Mouse (Mus musculus) kidney, postnatal 25 days (tissue): ENCODE measurements around the gene Lurap1l.

Experiments
- DNase-seq, 2 experiments: peaks; one replicate each; pipeline ENCODE4 v3.0.0; 2021; ENCODE audit warnings: mixed read lengths in 2 of 2

The Lurap1l gene

DNA sequence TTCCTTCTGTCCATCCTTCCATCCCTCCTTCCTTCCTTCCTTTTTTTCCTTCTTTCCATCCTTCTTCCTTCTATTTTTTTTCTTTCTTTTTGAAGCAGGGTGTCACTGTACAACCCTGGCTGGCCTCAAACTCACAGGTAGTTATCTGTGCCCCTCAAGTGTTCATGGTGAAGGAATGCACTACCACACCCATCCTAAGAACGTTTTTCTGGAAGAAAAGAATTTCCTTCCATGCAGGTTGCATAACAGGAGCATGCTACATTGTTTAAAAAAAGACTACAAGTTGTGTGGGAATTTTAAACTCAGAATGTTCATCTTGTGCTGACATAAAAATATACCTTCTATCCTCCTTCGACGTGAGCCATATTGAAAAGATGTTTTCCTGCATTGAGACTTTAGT is 7.4 kb downstream of the Lurap1l start:
- no peak for DNase-seq

DNA sequence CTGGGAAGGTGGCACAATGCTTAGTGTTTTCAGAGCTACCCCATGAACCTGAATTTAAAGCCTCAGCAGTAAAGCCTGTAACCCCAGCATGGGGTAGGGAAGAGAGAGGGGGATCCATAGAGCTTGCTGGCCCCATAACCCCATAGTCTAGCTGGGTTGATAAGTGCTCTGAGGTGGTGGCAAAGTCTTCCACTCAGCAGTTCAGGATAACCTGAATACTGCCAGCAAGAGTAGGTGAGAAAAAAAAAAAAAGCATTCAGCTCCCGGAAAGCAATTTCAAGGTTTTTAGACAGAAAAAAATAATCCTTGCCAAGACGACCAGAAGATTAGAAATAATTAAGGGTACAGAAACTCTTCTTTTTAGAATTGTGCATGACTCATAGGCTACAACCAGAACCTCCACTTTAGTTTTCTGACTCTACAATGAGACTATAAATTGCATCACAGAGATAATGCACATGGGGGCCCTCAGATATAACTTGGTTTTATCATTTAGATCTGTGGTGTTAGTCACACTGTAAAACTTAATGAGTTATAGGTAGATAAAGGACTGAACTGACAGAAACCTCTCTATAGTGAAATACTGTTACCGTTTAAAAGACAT is 8.2 kb downstream of the Lurap1l start:
- no peak for DNase-seq

DNA sequence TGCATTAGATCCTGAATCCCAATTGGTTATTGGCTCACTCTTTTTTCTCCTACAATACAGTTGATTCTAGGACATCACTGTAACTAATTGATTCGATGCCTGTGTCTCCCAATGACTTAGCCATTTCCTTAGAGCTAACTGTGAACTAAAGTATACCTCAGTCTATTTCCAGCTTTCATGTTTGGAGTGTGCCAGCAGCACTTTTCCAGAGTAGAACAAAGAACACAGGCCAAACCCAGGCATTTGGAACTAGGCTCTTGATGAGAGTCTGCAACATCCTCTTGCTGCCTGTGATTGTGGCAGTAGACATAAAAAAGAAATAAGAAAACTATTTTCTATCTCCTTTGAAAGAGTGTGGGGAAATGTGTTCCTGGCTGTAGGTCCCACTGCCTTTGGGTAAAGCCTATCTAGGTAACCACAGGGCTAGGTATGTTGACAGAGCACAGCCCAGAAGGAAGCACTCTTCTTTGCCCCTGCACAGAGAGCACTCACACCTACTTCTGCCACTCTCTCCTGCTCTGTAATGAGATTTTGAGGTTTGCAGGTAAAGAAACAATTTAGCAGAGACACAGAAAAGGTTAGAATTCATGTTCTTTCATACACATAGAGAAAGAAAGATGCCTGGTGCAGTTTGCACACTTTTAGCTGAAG is 8.9 kb downstream of the Lurap1l start:
- DNase-seq: no peak

DNA sequence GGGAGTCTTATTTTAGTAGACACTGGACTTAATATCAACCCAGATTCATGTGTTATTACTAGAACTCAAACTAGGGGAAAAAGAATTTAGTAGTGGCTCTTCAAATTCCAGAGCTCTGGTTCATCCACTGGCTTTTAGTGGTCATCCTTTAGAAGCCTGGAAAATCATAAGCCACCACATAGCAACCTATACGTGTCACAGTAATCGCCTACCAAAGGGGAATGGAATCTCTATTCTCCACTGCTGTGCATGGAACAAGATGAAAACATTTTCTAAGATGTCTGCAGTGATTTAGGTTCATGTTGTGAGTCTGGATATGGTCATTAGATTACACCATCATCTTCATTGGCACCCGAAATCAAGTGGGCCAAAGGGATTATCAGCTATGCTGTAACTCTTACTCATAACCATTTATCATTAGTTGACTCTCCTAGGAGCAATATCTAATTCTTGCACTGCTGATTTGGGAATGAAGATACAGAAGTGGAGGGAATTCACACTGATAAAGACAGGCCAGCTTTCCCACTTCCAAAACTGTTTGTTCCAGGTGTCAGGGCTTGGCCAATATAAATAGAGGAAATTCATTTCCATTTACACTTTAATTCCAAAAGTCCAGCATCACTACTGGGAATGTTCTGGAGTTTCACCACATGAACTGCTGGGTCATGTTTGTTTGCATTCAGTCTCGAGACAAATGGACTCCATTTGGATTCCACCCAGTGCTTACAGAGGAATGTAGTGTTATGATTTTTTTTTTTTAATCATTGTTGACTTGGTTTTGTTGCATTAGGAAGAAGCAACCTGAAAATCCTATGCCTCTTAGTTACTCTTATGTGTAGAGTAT is 11.4 kb downstream of the Lurap1l start:
- no peak for DNase-seq

DNA sequence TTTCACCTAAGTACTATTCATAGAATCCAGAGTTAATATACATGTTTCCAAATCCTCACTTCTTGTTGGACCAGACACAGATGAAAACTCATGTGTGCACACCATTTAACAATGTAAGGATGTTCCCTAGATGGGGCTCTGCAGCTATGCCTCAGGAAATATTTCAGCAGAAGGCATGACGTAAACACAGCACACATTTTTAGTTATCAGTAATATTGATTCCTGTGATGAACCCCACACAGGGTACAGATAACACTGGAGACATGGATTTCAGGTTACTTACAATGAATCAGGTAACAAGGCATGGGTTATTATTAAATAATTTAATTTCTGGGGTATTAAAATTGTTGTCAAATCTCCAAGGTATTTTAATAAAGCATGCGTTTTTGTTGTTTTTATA is 12.2 kb downstream of the Lurap1l start:
- no peak for DNase-seq

DNA sequence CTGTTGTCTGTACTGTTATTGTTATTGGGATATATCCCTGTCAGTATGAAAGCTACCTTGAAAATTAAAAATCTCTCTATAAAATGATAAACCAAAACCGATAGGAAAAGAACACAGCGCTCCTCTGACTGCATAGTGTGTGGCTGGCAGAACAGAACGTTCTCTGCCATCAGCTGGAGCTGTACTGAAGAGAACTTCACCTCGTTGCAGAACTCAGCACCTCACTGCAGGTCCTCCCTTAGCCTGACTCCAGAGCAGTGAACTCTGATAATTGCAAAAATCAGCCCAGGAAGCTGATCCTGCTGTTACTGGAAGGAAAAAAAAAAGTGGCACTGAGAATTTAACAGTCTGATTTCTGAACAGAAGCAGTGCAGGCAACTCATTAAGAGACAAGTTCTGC is 14.4 kb downstream of the Lurap1l start:
- DNase-seq: no peak

DNA sequence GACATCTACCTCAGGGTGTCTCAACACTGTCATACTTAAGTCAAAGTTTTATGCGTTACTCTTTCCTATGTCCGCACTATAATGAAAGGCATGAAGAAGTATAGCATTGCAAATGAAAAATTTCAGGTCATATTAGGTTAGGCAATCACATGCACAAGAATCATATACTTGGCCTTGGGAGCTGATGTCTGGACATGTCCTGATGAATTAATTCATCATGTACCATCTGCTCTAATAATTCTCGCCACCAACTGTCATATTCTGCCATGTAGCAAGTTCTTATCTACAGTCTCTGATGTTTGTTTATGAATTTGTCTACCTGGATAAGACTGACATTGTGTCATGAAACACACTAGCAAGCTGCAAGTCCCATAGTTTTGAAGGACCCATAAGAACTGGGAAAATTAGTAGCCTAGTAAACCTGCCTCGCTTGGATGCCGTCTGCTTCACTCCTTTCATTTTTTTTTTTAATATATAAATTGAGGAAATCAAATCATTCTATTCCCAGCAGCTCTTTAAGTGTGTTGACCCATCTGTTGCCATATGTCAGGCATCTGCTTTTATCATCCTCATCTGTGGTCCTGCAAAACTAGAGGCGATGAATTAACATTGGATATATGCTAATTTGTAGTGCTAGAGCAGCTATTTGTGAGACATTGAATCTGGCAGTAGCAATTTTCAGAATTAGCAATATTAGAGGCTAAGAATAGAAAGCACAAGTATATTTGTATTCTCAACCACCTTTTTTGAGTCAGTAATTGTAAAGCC is 15.5 kb downstream of the Lurap1l start:
- DNase-seq: no peak

DNA sequence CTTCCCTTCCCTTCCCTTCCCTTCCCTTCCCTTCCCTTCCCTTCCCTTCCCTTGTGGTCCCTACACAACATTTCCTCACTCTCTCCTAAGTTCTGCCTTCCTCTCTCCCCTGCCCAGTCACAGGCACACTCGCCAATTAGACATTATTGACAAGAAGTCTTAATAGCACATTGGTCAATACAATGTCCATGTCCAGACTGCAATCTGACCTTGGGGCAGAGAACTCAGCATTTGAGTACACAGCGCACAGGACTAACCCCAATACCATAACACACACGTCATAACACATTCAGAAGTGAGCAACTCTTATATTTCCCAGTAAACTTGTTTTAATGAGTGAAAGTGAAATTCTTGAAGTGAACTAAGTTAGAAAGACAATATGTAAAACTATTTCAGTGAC is 24.3 kb downstream of the Lurap1l start:
- no peak for DNase-seq

DNA sequence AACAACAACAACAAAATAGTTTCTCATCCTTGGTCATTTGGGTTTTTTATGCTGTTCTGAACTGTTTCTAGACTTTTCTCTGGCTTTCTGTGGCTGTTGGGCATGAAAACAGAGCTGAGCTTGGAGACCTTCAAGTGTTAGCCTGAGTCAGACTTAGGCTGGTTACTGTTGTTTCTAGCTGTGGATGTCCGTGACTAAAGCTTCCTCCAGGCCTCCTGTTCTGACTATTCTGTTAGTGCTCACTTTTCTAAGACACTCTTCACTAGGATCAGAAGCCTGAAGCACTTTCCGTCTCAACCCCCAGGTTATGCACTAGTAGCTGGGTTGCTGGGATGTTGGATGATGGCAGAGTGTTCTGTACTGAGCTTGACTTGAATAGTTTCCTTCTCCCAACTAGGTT is 28.7 kb downstream of the Lurap1l start:
- DNase-seq: no peak

DNA sequence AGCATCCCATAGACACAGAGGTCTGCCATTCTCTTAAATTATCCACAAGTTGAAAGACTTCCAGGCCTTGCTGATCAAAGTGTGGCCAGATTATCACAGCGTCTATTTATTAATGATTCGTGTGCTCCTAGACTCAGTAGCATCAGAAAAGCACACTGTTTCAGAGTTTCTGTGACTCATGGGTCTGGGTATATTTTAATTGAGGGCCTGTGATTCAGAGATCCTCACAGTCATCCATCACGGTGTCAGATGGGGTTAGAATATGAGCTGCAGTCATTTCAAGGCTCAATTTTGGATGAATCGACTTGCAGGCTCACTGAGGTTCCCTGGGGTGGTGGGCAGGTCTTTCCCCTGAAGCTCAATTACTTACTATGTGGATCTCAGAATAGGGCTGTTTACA is 30.5 kb downstream of the Lurap1l start:
- DNase-seq: no peak

DNA sequence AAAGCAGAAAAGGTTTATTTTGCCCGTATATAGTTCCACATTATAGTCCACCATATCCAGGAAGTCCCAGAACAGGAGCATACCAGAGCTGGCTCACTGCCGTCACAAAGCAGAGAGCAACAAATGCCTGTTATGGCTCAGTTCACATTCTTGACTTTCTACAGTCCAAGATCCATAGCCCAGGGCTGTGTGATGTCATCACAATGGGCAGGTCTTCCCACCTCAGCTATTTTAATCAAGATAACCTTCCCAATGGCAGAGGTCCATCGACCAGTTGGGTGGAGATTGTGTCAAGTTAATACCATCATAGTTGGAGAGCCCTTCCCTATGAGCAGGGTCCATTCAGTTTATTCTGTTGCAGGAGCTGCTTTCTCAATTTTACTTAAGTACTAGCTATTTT is 31.5 kb downstream of the Lurap1l start:
- DNase-seq: no peak

DNA sequence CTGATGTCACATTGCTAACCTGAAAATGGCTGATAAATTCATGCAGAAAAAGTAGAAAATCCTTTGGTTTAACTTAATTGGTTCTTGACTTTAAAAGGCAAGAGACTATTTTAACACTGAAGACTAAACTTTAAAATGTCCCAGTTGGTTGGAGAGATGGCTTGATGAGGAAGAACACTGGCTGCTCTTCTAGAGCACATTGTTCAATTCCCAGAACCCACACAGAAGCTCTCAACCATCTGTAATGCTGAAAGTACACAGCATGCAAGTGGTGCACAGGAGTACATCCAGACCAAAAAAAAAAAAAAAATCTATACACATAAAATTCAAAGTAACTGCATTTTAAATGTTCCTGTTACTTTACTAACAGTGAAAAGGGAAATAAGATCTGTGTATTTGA is 34.2 kb downstream of the Lurap1l start:
- DNase-seq: no peak

DNA sequence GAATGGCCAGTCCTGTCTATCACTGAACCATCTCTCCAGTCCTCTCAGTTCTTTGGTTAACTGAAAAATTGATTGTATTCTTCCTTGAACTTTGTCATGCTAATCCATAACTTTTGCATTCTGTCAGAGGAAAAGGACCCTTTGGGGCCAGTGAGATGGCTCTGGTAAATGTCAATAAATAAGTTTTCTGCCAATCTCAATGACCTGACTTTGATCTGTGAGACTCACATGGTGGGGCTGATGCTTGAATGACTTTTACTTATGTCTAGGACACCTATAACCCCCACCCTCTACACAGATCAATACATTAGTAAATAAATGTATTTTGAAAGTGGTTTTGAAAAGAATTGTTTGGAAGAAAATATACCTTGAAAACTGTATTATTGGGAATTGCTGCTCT is 38.7 kb downstream of the Lurap1l start:
- DNase-seq: no peak

DNA sequence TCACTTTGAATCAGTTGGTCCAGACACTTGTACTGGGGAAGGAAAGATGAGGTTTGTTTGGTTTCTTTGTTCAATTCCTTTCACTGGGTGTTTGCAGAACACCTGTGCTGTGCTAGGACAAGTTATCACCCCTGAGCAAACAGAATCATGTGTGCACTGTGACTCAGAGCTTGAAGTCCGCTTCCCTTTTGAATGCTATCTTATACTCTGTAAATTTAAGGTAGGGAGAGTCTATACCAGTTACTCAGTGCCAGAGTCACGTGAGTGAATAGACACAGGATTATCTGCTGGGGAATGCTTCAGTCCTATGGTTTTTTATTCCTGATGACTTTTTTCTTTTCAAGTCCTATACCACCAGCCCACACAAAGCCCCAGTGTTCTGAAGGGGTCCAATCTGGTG is 39.3 kb downstream of the Lurap1l start:
- no peak for DNase-seq

DNA sequence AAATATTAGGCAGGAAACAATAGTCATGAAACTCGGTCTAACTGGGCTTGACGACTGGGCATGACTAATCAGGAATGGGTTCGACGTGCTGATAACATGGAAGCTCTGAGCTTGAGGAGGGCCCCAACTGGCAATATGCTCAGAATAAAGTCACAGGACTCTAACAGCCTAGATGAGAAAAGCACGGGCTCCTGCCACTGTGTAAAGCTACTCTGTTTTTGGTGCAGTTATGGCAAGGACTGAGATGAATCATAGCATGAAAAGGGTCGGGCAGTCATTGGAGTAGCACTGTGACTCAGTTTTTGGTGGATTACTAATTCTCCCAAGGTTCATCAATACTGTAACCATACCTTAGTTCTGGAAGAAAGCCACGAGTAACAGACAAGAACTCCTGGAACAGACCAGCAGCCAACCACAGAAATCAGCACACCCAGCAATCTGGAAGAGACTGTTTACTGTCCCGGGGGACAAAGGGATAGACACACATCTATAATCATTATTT is 39.9 kb downstream of the Lurap1l start:
- no peak for DNase-seq

DNA sequence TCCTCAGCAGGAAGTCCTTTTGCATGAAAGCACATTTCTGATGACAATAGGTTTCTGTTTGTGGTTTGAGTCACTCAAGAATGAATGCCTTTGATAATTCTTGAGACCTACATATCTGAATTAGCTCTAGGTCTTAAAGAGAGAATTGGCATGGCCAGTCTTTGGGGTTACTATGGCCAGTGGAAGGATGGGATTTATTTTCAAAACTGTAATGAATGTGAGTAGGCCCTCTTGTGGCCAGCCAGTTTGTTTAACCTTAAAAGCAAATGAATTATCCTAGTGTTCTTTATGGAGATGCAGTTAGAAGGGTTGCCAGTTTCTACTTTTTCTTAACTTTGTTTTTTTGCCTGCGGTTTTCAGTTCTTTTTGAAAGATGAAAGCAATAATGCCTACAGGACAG is 42.2 kb downstream of the Lurap1l start:
- no peak for DNase-seq

DNA sequence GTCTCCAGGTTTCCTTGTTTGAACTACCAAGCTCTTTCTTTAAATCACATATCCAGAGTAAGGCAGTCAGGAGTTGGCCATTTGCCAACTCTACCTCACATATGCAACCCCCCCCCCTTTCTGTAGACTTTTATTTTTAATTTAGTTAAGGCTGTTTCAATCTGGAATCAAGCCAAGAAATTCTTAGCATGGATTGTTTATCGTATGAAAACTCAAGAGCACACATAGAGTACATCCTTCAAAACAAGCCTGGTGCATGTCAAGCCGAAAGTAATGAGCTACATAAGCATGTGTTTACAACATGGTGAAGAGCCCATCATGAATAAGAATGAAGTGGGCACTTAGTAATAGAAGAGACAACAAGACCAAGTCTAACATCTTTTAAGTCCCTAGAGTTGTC is 45.5 kb downstream of the Lurap1l start:
- no peak for DNase-seq

DNA sequence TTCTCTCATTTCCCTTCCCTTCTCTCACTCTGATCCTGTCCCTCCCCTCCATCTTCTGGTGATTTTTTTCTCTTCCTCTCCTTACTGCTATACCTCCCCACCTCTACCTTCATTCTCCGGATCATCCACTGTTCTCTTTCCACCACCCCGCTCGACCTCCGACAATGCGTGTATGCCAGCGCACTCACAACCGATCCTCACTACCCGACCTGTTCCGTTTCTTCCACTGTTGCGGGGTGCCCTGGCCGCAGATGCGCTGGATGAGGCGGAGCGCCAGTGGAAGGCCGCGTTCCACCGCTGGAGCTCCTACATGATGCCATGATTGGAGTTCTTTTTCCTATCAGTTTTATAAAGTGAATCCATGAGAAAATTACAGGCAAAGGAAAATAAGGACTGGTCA is 57.1 kb downstream of the Lurap1l start:
- DNase-seq: no peak

DNA sequence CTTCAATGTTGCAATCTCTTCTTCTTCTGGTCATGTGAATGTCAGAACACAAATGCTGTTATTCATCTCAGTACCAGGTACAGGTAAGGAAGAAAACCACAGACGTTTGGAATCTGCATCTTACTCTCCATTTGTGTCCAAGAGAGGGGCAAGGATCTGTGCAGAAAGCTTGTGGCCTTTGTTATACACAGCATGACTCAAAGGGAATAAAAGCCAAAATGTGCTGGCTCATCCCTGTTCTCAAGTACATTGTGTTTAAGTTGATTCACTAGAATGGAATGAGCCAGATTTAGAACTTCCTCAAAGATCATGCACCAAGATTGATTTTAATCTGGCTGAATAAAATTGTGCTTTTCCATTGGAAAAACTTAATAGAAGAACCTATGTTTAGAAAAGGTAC is 61.4 kb downstream of the Lurap1l start:
- no peak for DNase-seq

DNA sequence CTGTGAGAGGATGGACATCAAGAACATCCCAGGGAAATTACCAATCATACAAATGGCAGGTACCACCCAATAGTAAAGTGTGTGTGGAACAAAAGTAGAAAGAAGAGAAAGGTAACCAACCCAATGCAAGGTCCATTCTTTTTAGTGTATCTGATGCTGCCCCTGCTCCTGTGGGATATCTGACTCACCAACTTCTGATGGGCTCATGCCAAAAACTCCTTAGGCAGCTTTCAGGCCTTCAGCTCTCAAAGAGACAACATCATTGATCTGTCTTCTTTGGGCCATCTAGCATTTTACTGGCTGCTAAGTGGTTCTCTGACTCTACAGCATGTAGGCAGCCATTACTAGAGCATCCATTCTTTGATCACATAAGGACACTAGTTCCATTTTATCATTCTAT is 63.5 kb downstream of the Lurap1l start:
- no peak for DNase-seq

DNA sequence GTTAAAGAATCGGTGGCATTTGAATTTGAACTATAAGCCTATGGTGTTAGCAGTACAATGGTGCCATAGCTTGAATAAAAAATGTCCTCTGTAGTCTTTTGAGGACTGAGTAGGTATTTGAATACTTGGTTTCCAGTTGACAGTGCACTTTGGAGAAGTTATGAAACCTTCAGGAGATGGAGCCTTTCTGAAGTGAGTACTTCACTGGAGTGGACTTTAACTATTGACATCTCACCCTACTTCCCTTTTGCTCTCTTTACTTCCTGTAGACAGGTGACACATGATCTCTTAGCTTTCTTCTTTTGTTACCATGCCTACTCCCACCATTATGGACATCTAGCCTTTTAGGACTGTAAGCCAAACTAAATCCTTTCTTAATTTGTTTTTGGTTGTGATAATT is 80.4 kb downstream of the Lurap1l start:
- no peak for DNase-seq

DNA sequence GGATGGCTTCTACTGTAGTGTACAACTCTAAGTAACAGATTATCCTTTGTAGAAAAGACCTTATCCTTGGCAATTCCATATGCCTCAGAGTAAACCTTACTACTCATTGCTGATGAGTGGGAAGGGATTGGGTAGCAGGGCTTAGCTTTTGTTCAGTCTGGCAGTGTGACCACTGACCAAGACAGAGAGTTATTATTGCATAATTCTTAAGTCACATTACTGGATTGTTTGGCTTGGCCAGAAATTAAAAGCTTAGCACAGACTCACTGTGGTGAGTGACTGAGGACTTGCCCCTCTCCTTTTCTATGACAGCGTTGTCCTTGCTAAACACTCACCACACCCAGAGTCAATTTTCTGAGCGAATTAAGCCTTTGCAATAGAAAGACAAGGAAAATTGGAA is 93.1 kb downstream of the Lurap1l start:
- no peak for DNase-seq
